Mouse (Mus musculus) CH12F3 (cell line): Measurements from ENCODE around the gene Slc16a14.
"Not testable (repeated sequence)": the region's sequence is repeated elsewhere in the genome, so short reads cannot be mapped to it uniquely, and the experiment has no call there.

Experiments used
- in situ Hi-C: fragments of 300-500 bp; cut with MboI; formaldehyde crosslinking; loops from 2 replicates; pipeline ENCODE4 v1.14.3; 2020; ENCODE audit warnings: low sequenced_read_pairs

Slc16a14 gene

GRCm38 (mm10) chr1:84934503-84935333, at the start of gene Slc16a14:
TSS of gene Slc16a14 (minus strand) at chr1:84935134.
- in situ Hi-C loops = no loop called here

GRCm38 (mm10) chr1:84961779-84962178, 26.8 kb upstream of the Slc16a14 start:
- in situ Hi-C loops = not testable (repeated sequence)

- in situ Hi-C loops = not testable (repeated sequence)
Measured at GRCm38 (mm10) chr1:84957713-84958112, 22.8 kb upstream of the Slc16a14 start.

- in situ Hi-C loops = not testable (repeated sequence)
Measured at GRCm38 (mm10) chr1:84956771-84957170, 21.8 kb upstream of the Slc16a14 start.

GRCm38 (mm10) chr1:84952456-84953181, 17.7 kb upstream of the Slc16a14 start:
- in situ Hi-C loops = no loop called here

GRCm38 (mm10) chr1:84951566-84951965, 16.6 kb upstream of the Slc16a14 start:
- in situ Hi-C loops = no loop called here

- in situ Hi-C loops = no loop called here
Measured at GRCm38 (mm10) chr1:84947390-84947789, 12.5 kb upstream of the Slc16a14 start.

- in situ Hi-C loops = no loop called here
Measured at GRCm38 (mm10) chr1:84945950-84946349, 11.0 kb upstream of the Slc16a14 start.

- in situ Hi-C loops = no loop called here
Measured at GRCm38 (mm10) chr1:84943549-84943948, 8.6 kb upstream of the Slc16a14 start.

GRCm38 (mm10) chr1:84942666-84943065, 7.7 kb upstream of the Slc16a14 start:
- in situ Hi-C loops = no loop called here

- in situ Hi-C loops = no loop called here
Measured at GRCm38 (mm10) chr1:84940322-84940721, 5.4 kb upstream of the Slc16a14 start.

- in situ Hi-C loops = no loop called here
Measured at GRCm38 (mm10) chr1:84939466-84939865, 4.5 kb upstream of the Slc16a14 start.

GRCm38 (mm10) chr1:84936716-84937510, 2.0 kb upstream of the Slc16a14 start:
- in situ Hi-C loops = no loop called here

- in situ Hi-C loops = no loop called here
Measured at GRCm38 (mm10) chr1:84935668-84936067, 734 bp upstream of the Slc16a14 start.

GRCm38 (mm10) chr1:84934151-84934502, 807 bp downstream of the Slc16a14 start:
- in situ Hi-C loops = no loop called here

GRCm38 (mm10) chr1:84933472-84934150, 1.3 kb downstream of the Slc16a14 start:
- in situ Hi-C loops = no loop called here

- in situ Hi-C loops = no loop called here
Measured at GRCm38 (mm10) chr1:84925599-84925998, 9.3 kb downstream of the Slc16a14 start.

- in situ Hi-C loops = no loop called here
Measured at GRCm38 (mm10) chr1:84924134-84924533, 10.8 kb downstream of the Slc16a14 start.

- in situ Hi-C loops = no loop called here
Measured at GRCm38 (mm10) chr1:84923432-84923831, 11.5 kb downstream of the Slc16a14 start.

- in situ Hi-C loops = no loop called here
Measured at GRCm38 (mm10) chr1:84918865-84919264, 16.1 kb downstream of the Slc16a14 start.

- in situ Hi-C loops = no loop called here
Measured at GRCm38 (mm10) chr1:84915010-84915409, 19.9 kb downstream of the Slc16a14 start.
